Mouse (Mus musculus) kidney, adult 18-20 months (tissue): ENCODE results near the gene Serpina10.
A peak's percentile ranks its signal among the peaks of the same experiment; 100 is the strongest.
"Not testable (repeated sequence)": the region's sequence is repeated elsewhere in the genome, so short reads cannot be mapped to it uniquely, and the experiment has no call there.

ENCODE experiments used
- DNase-seq: peaks from one replicate; pipeline ENCODE4 v3.0.0; 2021

The Serpina10 gene

GRCm38 (mm10) chr12:103615141-103615540 is 16.1 kb downstream of the Serpina10 start:
- no peak for DNase-seq

GRCm38 (mm10) chr12:103601839-103602238 is 29.4 kb downstream of the Serpina10 start:
- no peak for DNase-seq

GRCm38 (mm10) chr12:103600364-103600763 is 30.9 kb downstream of the Serpina10 start:
- no peak for DNase-seq

- DNase-seq: no peak
Measured at GRCm38 (mm10) chr12:103598411-103598810, 32.8 kb downstream of the Serpina10 start.

- DNase-seq: no peak
Measured at GRCm38 (mm10) chr12:103583771-103584170, 47.5 kb downstream of the Serpina10 start.

- DNase-seq: not testable (repeated sequence)
Measured at GRCm38 (mm10) chr12:103578148-103578547, 53.1 kb downstream of the Serpina10 start.

GRCm38 (mm10) chr12:103569690-103570089 is 61.6 kb downstream of the Serpina10 start:
- peak; percentile 4 for DNase-seq

GRCm38 (mm10) chr12:103567129-103567528 is 64.1 kb downstream of the Serpina10 start:
- peak; percentile 24 for DNase-seq

- no peak for DNase-seq
Measured at GRCm38 (mm10) chr12:103565151-103565550, 66.1 kb downstream of the Serpina10 start.
